Mouse (Mus musculus) neutrophil, adult 5-6 weeks (primary cell): ENCODE results near the gene Slirp. TPM values are rescaled to one million over a fixed set of nuclear protein-coding genes. Genes with fewer than 3 reads are reported as not detected.

ENCODE experiments used
- total RNA-seq: library from RNA; stranded (forward); fragments of 200-1000 nt; gene quantifications from 2 replicates; pipeline ENCODE4 v1.2.3, GENCODE M21; 2017

The Slirp gene
- total RNA-seq, 1 experiment from 2014 or later: 12.0 TPM

Other genes starting within 250 kb of the Slirp start
- 2.0 and 3.5 TPM in 2 replicates for gene Samd15, start 244.2 kb upstream of the Slirp start, total RNA-seq
- gene Tmed8, start 243.4 kb upstream of the Slirp start, total RNA-seq: 43.3 and 44.7 TPM in 2 replicates
- gene Noxred1, start 205.2 kb upstream of the Slirp start, total RNA-seq: 16.8 and 20.3 TPM in 2 replicates
- gene Vipas39, start 177.6 kb upstream of the Slirp start, total RNA-seq: 50.5 and 52.8 TPM in 2 replicates
- gene Ahsa1, start 177.4 kb upstream of the Slirp start, total RNA-seq: 113 and 118 TPM in 2 replicates
- not detected in 2 replicates for gene Ism2, start 144.2 kb upstream of the Slirp start, total RNA-seq
- 133 and 147 TPM in 2 replicates for gene Sptlc2, start 55.5 kb upstream of the Slirp start, total RNA-seq
- gene Alkbh1, start 121 bp downstream of the Slirp start, total RNA-seq: 44.8 and 75.5 TPM in 2 replicates
- gene Snw1, start 28.4 kb downstream of the Slirp start, total RNA-seq: 120 and 127 TPM in 2 replicates
- gene Gm5788, start 50.8 kb downstream of the Slirp start, total RNA-seq: not detected in 2 replicates
- gene Gm8300, start 70.4 kb downstream of the Slirp start, total RNA-seq: not detected in 2 replicates
- gene Oog1, start 158.8 kb downstream of the Slirp start, total RNA-seq: not detected in 2 replicates
- not detected in 2 replicates for gene Gm4027, start 175.0 kb downstream of the Slirp start, total RNA-seq
- not detected in 2 replicates for gene Gm16381, start 200.7 kb downstream of the Slirp start, total RNA-seq